Mouse (Mus musculus): ENCODE data around the gene Apom. TPM values are rescaled to one million over a fixed set of nuclear protein-coding genes. Genes with fewer than 3 reads are reported as not detected.

Gene Apom
- polyA plus RNA-seq (2015; fragmentation: Nextera tagmentation; extraction: Ambion mirVana): not detected in 2 replicates

- ATAC-seq: no peak
- Histone ChIP-seq H3K4me2 (ENCODE audit: low read length) (no peak within 1 kb of the TSS), H3K4me3 (ENCODE audit: low read length) (no peak within 1 kb of the TSS), H3K9ac (ENCODE audit: low read depth, low read length) (no peak within 1 kb of the TSS), H3K9me3 (ENCODE audit: control insufficient read depth, low read length) (no peaks in the 10 kb centered on the region), H3K27ac (ENCODE audit: low read depth, low read length) (no peak within 1 kb of the TSS), H3K4me1 (ENCODE audit: control insufficient read depth, insufficient read depth, low read depth, low read length) (peaks cover 19% of the 10 kb centered on the region), H3K36me3 (ENCODE audit: control insufficient read depth, insufficient read depth, low read length) (no peaks in the 10 kb centered on the region), H3K27me3 (replicated peaks; ENCODE audit: control insufficient read depth, insufficient read depth, low read length) (no peaks in the 10 kb centered on the region)
- WGBS: 84% methylated on average over 15 of the region's 15 CpGs
Measured at GRCm38 (mm10) chr17:35131500-35132173, at the start of gene Apom. Gene Apom, minus strand, starts transcription at chr17:35132050.

- 88% methylated on average over 5 of the region's 5 CpGs for WGBS
- H3K4me2 ChIP-seq (ENCODE audit: low read length): no peak overlapping the region
- no peak overlapping the region for H3K27ac ChIP-seq (ENCODE audit: low read depth, low read length)
Measured at GRCm38 (mm10) chr17:35180093-35180492, 48.2 kb upstream of the Apom start.

GRCm38 (mm10) chr17:35178528-35178927 lies 46.7 kb upstream of the Apom start:
- Histone ChIP-seq H3K4me1 (ENCODE audit: control insufficient read depth, insufficient read depth, low read depth, low read length) (no peaks in the 10 kb centered on the region), H3K27me3 (replicated peaks; ENCODE audit: control insufficient read depth, insufficient read depth, low read length) (no peaks in the 10 kb centered on the region), H3K9ac (ENCODE audit: low read depth, low read length) (no peak overlapping the region), H3K27ac (ENCODE audit: low read depth, low read length) (no peak overlapping the region), H3K9me3 (ENCODE audit: control insufficient read depth, low read length) (no peaks in the 10 kb centered on the region), H3K4me3 (ENCODE audit: low read length) (no peak overlapping the region), H3K36me3 (ENCODE audit: control insufficient read depth, insufficient read depth, low read length) (no peaks in the 10 kb centered on the region), H3K4me2 (ENCODE audit: low read length) (no peak overlapping the region)
- ATAC-seq: no peak
- WGBS: 12% methylated on average over 5 of the region's 5 CpGs

More at GRCm38 (mm10) chr17:35180093-35180492, 48.2 kb upstream of the Apom start:
- Histone ChIP-seq H3K4me1 (ENCODE audit: control insufficient read depth, insufficient read depth, low read depth, low read length) (no peaks in the 10 kb centered on the region), H3K4me3 (ENCODE audit: low read length) (no peak overlapping the region), H3K9me3 (ENCODE audit: control insufficient read depth, low read length) (no peaks in the 10 kb centered on the region), H3K36me3 (ENCODE audit: control insufficient read depth, insufficient read depth, low read length) (no peaks in the 10 kb centered on the region), H3K9ac (ENCODE audit: low read depth, low read length) (no peak overlapping the region), H3K27me3 (replicated peaks; ENCODE audit: control insufficient read depth, insufficient read depth, low read length) (no peaks in the 10 kb centered on the region)
- no peak for ATAC-seq

- WGBS: 42% methylated on average over 2 of the region's 2 CpGs
- Histone ChIP-seq H3K9ac (ENCODE audit: low read depth, low read length) (no peak within 1 kb of the TSS), H3K4me3 (ENCODE audit: low read length) (no peak within 1 kb of the TSS)
Measured at GRCm38 (mm10) chr17:35175968-35176367, 44.1 kb upstream of the Apom start, which contains the start of gene Aif1. Gene Aif1, minus strand, starts transcription at chr17:35176068.

GRCm38 (mm10) chr17:35175382-35175781 lies 43.5 kb upstream of the Apom start:
- Histone ChIP-seq H3K36me3 (ENCODE audit: control insufficient read depth, insufficient read depth, low read length) (no peaks in the 10 kb centered on the region), H3K4me1 (ENCODE audit: control insufficient read depth, insufficient read depth, low read depth, low read length) (no peaks in the 10 kb centered on the region), H3K4me3 (ENCODE audit: low read length) (no peak overlapping the region), H3K27ac (ENCODE audit: low read depth, low read length) (no peak overlapping the region), H3K9ac (ENCODE audit: low read depth, low read length) (no peak overlapping the region), H3K27me3 (replicated peaks; ENCODE audit: control insufficient read depth, insufficient read depth, low read length) (no peaks in the 10 kb centered on the region), H3K4me2 (ENCODE audit: low read length) (no peak overlapping the region), H3K9me3 (ENCODE audit: control insufficient read depth, low read length) (no peaks in the 10 kb centered on the region)
- ATAC-seq: no peak
- WGBS: 73% methylated on average over 6 of the region's 6 CpGs

More at GRCm38 (mm10) chr17:35175968-35176367, 44.1 kb upstream of the Apom start, which contains the start of gene Aif1:
- Histone ChIP-seq H3K9me3 (ENCODE audit: control insufficient read depth, low read length) (no peaks in the 10 kb centered on the region), H3K27ac (ENCODE audit: low read depth, low read length) (no peak within 1 kb of the TSS), H3K36me3 (ENCODE audit: control insufficient read depth, insufficient read depth, low read length) (no peaks in the 10 kb centered on the region), H3K27me3 (replicated peaks; ENCODE audit: control insufficient read depth, insufficient read depth, low read length) (no peaks in the 10 kb centered on the region), H3K4me2 (ENCODE audit: low read length) (no peak within 1 kb of the TSS), H3K4me1 (ENCODE audit: control insufficient read depth, insufficient read depth, low read depth, low read length) (no peaks in the 10 kb centered on the region)
- no peak for ATAC-seq

- no peak overlapping the region for H3K27ac ChIP-seq (ENCODE audit: low read depth, low read length)
- H3K9me3 ChIP-seq (ENCODE audit: control insufficient read depth, low read length): no peaks in the 10 kb centered on the region
- no peak for ATAC-seq
- H3K27me3 ChIP-seq (replicated peaks; ENCODE audit: control insufficient read depth, insufficient read depth, low read length): no peaks in the 10 kb centered on the region
- no peaks in the 10 kb centered on the region for H3K36me3 ChIP-seq (ENCODE audit: control insufficient read depth, insufficient read depth, low read length)
- no peak overlapping the region for H3K9ac ChIP-seq (ENCODE audit: low read depth, low read length)
- H3K4me2 ChIP-seq (ENCODE audit: low read length): no peak overlapping the region
- 69% methylated on average over 8 of the region's 8 CpGs for whole genome bisulfite sequencing
- no peak overlapping the region for H3K4me3 ChIP-seq (ENCODE audit: low read length)
- H3K4me1 ChIP-seq (ENCODE audit: control insufficient read depth, insufficient read depth, low read depth, low read length): no peaks in the 10 kb centered on the region
Measured at GRCm38 (mm10) chr17:35174201-35174977, 42.5 kb upstream of the Apom start.

- no peaks in the 10 kb centered on the region for H3K27me3 ChIP-seq (replicated peaks; ENCODE audit: control insufficient read depth, insufficient read depth, low read length)
- no peaks in the 10 kb centered on the region for H3K36me3 ChIP-seq (ENCODE audit: control insufficient read depth, insufficient read depth, low read length)
- no peak for ATAC-seq
- no peaks in the 10 kb centered on the region for H3K4me1 ChIP-seq (ENCODE audit: control insufficient read depth, insufficient read depth, low read depth, low read length)
- no peaks in the 10 kb centered on the region for H3K9me3 ChIP-seq (ENCODE audit: control insufficient read depth, low read length)
- no peak overlapping the region for H3K27ac ChIP-seq (ENCODE audit: low read depth, low read length)
- no peak overlapping the region for H3K4me3 ChIP-seq (ENCODE audit: low read length)
- H3K4me2 ChIP-seq (ENCODE audit: low read length): no peak overlapping the region
- no peak overlapping the region for H3K9ac ChIP-seq (ENCODE audit: low read depth, low read length)
- 82% methylated on average over 3 of the region's 3 CpGs for WGBS
Measured at GRCm38 (mm10) chr17:35173329-35173728, 41.5 kb upstream of the Apom start.

GRCm38 (mm10) chr17:35172445-35173234 lies 40.8 kb upstream of the Apom start:
- Histone ChIP-seq H3K9ac (ENCODE audit: low read depth, low read length) (no peak overlapping the region), H3K27ac (ENCODE audit: low read depth, low read length) (no peak overlapping the region), H3K9me3 (ENCODE audit: control insufficient read depth, low read length) (no peaks in the 10 kb centered on the region), H3K36me3 (ENCODE audit: control insufficient read depth, insufficient read depth, low read length) (no peaks in the 10 kb centered on the region), H3K4me2 (ENCODE audit: low read length) (no peak overlapping the region), H3K4me3 (ENCODE audit: low read length) (no peak overlapping the region), H3K4me1 (ENCODE audit: control insufficient read depth, insufficient read depth, low read depth, low read length) (no peaks in the 10 kb centered on the region), H3K27me3 (replicated peaks; ENCODE audit: control insufficient read depth, insufficient read depth, low read length) (no peaks in the 10 kb centered on the region)
- WGBS: 75% methylated on average over 11 of the region's 11 CpGs
- no peak for ATAC-seq

Measured in hindbrain, embryonic 16.5 days (tissue).